Mouse (Mus musculus) midbrain, embryonic 15.5 days (tissue): ENCODE results near the gene Nup153. TPM values are rescaled to one million over a fixed set of nuclear protein-coding genes. Genes with fewer than 3 reads are reported as not detected.

ENCODE experiments used
- ATAC-seq: fragments of 200-750 bp; cut with Nextera tagmentation; replicated peaks from 2 replicates; pipeline ENCODE4 v1.8.0; 2017; ENCODE audit warnings: moderate TSS enrichment
- H3K27ac ChIP-seq: fragments of 300-500 bp; sonication (generic); 2 replicates; pipeline ENCODE4 v1.5.1; 2015; ENCODE audit warnings: mild to moderate bottlenecking, inconsistent platforms
- H3K27me3 ChIP-seq: fragments of 300-500 bp; sonication (generic); replicated peaks from 2 replicates; pipeline ENCODE4 v1.6.1; 2015; ENCODE audit warnings: inconsistent platforms
- H3K36me3 ChIP-seq: fragments of 300-500 bp; sonication (generic); replicated peaks from 2 replicates; pipeline ENCODE4 v1.6.1; 2015; ENCODE audit warnings: inconsistent platforms
- H3K4me1 ChIP-seq: fragments of 300-500 bp; sonication (generic); 2 replicates; pipeline ENCODE4 v1.6.1; 2015; ENCODE audit warnings: inconsistent platforms
- H3K4me2 ChIP-seq: fragments of 300-500 bp; sonication (generic); 2 replicates; pipeline ENCODE4 v1.6.1; 2015; ENCODE audit warnings: inconsistent platforms, mild to moderate bottlenecking, moderate library complexity
- H3K4me3 ChIP-seq: fragments of 300-500 bp; sonication (generic); 2 replicates; pipeline ENCODE4 v1.5.1; 2015; ENCODE audit warnings: mild to moderate bottlenecking, inconsistent platforms
- H3K9ac ChIP-seq: fragments of 300-500 bp; sonication (generic); 2 replicates; pipeline ENCODE4 v1.6.1; 2015; ENCODE audit warnings: mild to moderate bottlenecking, inconsistent platforms
- H3K9me3 ChIP-seq: fragments of 300-500 bp; sonication (generic); 2 replicates; pipeline ENCODE4 v1.6.1; 2016; ENCODE audit warnings: inconsistent platforms
- WGBS: fragments of 180-500 bp; shearing (Covaris S2); methylation state at CpG from one replicate; pipeline ENCODE4 v1.1.7; 2015; ENCODE audit warnings: mixed read lengths; 5-methylcytosine and 5-hydroxymethylcytosine counted together
- polyA plus RNA-seq: library from polyadenylated mRNA; unstranded; fragments of >200 nt; fragmentation: Nextera tagmentation; extraction: Ambion mirVana; gene quantifications from 2 replicates; pipeline ENCODE4 v1.2.1, GENCODE M21; 2015

Gene Nup153
- polyA plus RNA-seq, 1 experiment from 2014 or later: 18.5 TPM

DNA sequence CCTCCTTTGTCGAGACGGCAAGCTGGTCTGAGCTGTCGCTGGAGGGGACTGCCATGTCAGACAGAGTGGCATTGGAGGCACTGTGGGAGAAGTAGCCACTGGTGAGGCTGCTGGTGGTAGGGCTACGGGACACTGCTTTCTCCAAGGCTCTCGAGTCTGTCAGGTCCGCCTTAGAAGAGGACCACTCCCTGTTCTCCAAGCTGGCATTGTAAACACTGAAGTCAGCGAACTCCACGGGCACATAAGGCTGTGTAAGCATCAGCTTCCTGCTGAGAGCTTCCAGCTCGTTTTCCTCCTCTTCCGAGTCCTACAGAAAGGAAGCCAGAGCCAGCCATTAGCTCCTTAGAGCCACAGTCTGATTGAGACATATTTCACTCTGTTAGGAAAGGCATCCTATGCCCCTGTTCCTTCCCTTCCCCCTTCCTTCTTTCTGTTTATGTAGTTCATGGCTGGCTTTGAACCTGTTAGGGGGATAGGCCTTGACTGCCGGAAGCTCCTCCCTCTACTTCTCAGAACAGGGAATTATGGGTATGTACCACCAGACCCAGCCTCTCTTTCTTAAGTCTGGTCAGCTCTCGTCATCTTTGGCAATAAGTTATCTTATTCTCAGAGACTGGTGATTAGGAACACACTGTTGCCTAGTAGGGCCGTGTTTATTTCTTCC, 25.0 kb upstream of the Nup153 start:
- no peak overlapping the region for H3K4me2 ChIP-seq
- no peaks in the 10 kb centered on the region for H3K36me3 ChIP-seq
- no peak overlapping the region for H3K9ac ChIP-seq
- no peaks in the 10 kb centered on the region for H3K27me3 ChIP-seq
- WGBS: 89% methylated on average over 13 of the region's 13 CpGs
- no peak overlapping the region for H3K4me3 ChIP-seq
- no peak overlapping the region for H3K27ac ChIP-seq
- no peak for ATAC-seq
- H3K4me1 ChIP-seq: no peaks in the 10 kb centered on the region
- H3K9me3 ChIP-seq: no peaks in the 10 kb centered on the region

GRCm38 (mm10) chr13:46748138-46748873, 20.6 kb upstream of the Nup153 start:
- Histone ChIP-seq H3K9me3 (no peaks in the 10 kb centered on the region), H3K4me3 (no peak overlapping the region), H3K9ac (no peak overlapping the region), H3K27ac (no peak overlapping the region), H3K4me2 (no peak overlapping the region), H3K36me3 (no peaks in the 10 kb centered on the region), H3K27me3 (no peaks in the 10 kb centered on the region), H3K4me1 (no peaks in the 10 kb centered on the region)
- WGBS: 89% methylated on average over 5 of the region's 5 CpGs
- ATAC-seq: no peak

DNA sequence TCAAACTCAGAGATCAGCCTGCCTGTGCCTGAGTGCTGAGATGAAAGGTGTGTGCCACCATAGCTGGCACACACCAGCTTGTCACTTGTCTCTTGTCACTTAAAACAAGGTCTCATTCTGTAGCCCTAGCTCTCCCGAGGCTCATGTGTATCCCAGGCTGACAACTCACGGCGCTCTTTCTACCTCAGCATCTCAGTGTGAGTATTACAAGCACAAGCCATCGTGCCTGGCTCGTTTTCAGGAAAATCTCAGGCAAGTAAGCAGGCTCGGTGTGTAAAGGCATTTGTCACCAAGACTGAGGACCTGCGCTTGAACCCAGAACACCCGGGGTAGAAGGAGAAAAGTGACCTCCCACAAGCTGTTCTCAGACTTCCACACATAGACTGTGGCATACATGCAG, 16.1 kb upstream of the Nup153 start:
- no peaks in the 10 kb centered on the region for H3K4me1 ChIP-seq
- no peak overlapping the region for H3K27ac ChIP-seq
- no peak overlapping the region for H3K4me2 ChIP-seq
- ATAC-seq: no peak
- H3K9me3 ChIP-seq: no peaks in the 10 kb centered on the region
- no peak overlapping the region for H3K9ac ChIP-seq
- H3K4me3 ChIP-seq: no peak overlapping the region
- 82% methylated on average over 8 of the region's 8 CpGs for WGBS
- H3K27me3 ChIP-seq: no peaks in the 10 kb centered on the region
- H3K36me3 ChIP-seq: no peaks in the 10 kb centered on the region

DNA sequence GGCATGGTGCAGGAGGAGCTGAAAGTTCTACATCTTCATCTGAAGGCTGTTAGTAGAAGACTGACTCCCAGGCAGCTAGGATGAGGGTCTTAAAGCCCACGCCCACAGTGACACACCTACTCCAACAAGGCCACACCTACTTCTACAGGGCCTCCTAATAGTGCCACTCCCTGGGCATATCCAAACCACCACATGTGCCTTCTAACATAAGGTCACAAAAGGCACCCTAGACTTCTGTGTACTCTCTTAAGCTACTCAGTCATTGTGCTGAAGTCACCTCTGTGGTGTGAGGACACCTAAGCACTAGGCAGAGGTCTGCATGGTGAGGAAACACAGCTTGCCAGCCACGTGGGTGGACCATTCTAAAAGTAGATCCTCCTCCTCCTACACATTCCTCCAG, 14.6 kb upstream of the Nup153 start:
- H3K27ac ChIP-seq: no peak overlapping the region
- no peaks in the 10 kb centered on the region for H3K27me3 ChIP-seq
- ATAC-seq: no peak
- no peaks in the 10 kb centered on the region for H3K36me3 ChIP-seq
- H3K4me1 ChIP-seq: no peaks in the 10 kb centered on the region
- no peak overlapping the region for H3K4me2 ChIP-seq
- WGBS: 64% methylated on average over 2 of the region's 2 CpGs
- no peak overlapping the region for H3K4me3 ChIP-seq
- H3K9me3 ChIP-seq: no peaks in the 10 kb centered on the region
- no peak overlapping the region for H3K9ac ChIP-seq

DNA sequence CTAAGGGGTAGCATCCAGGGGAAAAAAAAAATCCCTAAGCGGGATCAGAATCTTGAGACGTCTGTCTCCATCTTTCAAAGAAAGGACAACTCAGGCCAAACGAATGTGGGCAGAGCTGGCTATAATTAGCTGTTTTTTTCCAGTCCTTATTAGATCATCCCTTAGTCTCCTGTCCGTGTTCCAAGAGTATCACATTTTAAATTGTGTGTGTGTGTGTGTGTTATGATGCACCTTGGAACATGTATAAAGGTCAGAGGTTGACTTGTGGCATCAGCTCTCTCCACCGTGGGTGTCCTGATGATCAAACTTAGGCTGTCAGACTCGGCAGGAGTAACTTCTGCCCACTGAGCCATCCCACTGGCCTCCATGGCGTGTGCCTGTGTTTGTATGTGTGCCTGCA, 11.7 kb upstream of the Nup153 start:
- Histone ChIP-seq H3K9ac (no peak overlapping the region), H3K27me3 (peaks cover 12% of the 10 kb centered on the region), H3K4me2 (no peak overlapping the region), H3K4me3 (no peak overlapping the region), H3K9me3 (no peaks in the 10 kb centered on the region), H3K27ac (no peak overlapping the region), H3K36me3 (no peaks in the 10 kb centered on the region), H3K4me1 (peaks cover 14% of the 10 kb centered on the region)
- no peak for ATAC-seq
- 83% methylated on average over 7 of the region's 7 CpGs for WGBS

GRCm38 (mm10) chr13:46737482-46737881, 9.7 kb upstream of the Nup153 start:
- Histone ChIP-seq H3K27ac (no peak overlapping the region), H3K9me3 (no peaks in the 10 kb centered on the region), H3K4me2 (no peak overlapping the region), H3K9ac (no peak overlapping the region), H3K36me3 (no peaks in the 10 kb centered on the region), H3K4me3 (no peak overlapping the region), H3K4me1 (peaks cover 14% of the 10 kb centered on the region), H3K27me3 (peaks cover 12% of the 10 kb centered on the region)
- WGBS: 88% methylated on average over 4 of the region's 4 CpGs
- ATAC-seq: no peak

- Histone ChIP-seq H3K4me2 (peak overlapping the region; percentile 58), H3K36me3 (no peaks in the 10 kb centered on the region), H3K9ac (peak overlapping the region; percentile 1; the same call in 1 of the 2 replicates), H3K9me3 (no peaks in the 10 kb centered on the region), H3K4me1 (peaks cover 14% of the 10 kb centered on the region), H3K4me3 (peak overlapping the region; percentile 31), H3K27me3 (peaks cover 12% of the 10 kb centered on the region), H3K27ac (no peak overlapping the region)
- ATAC-seq: no peak
- WGBS: 4% methylated on average over 12 of the region's 12 CpGs
Observed at GRCm38 (mm10) chr13:46736479-46736865, 8.7 kb upstream of the Nup153 start.

DNA sequence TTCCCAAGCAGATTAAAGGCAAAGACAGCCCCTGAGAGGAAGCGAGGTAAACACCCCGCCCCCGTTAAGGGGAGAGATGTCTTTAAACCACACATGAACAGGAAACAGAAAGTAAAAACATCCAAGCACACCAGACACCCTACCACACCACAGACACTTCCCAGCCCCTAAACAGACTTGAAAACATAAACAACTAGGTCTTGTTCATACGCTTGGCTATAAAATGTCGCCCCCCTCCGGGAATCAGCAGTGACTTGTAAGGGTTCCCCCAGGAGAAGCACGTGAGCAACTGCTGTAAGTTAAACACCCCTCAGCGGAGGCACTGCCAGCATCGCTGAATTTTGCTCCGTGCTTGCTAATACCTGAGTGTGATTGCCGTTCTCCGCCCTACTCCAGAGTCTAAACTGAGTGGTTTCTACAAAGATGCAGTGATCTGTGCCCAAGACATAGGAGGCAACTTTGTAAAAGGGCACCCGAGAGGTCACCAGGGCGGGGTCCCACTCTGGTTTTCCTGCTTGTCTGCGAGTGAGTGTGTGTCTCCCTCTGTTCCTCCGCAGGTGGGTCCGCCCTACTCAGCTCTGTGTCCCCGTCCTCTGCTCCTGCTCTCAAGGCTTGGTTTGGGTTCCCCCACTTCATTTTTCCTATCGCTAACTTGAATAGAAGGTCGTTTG, 8.2 kb upstream of the Nup153 start:
- Histone ChIP-seq H3K4me2 (peak overlapping the region; percentile 58), H3K9ac (peak overlapping the region; percentile 1; the same call in 1 of the 2 replicates), H3K36me3 (no peaks in the 10 kb centered on the region), H3K27me3 (peaks cover 12% of the 10 kb centered on the region), H3K27ac (no peak overlapping the region), H3K4me3 (peak overlapping the region; percentile 31), H3K9me3 (no peaks in the 10 kb centered on the region), H3K4me1 (peaks cover 14% of the 10 kb centered on the region)
- ATAC-seq: no peak
- WGBS: under 1% methylated on average over 20 of the region's 20 CpGs

- peaks cover 12% of the 10 kb centered on the region for H3K27me3 ChIP-seq
- H3K4me3 ChIP-seq: peak overlapping the region; percentile 31
- H3K4me2 ChIP-seq: peak overlapping the region; percentile 58
- ATAC-seq: no peak
- H3K9me3 ChIP-seq: no peaks in the 10 kb centered on the region
- H3K36me3 ChIP-seq: no peaks in the 10 kb centered on the region
- H3K4me1 ChIP-seq: peaks cover 14% of the 10 kb centered on the region
- H3K9ac ChIP-seq: no peak overlapping the region
- 46% methylated on average over 11 of the region's 11 CpGs for WGBS
- no peak overlapping the region for H3K27ac ChIP-seq
Observed at GRCm38 (mm10) chr13:46735219-46735807, 7.6 kb upstream of the Nup153 start.

DNA sequence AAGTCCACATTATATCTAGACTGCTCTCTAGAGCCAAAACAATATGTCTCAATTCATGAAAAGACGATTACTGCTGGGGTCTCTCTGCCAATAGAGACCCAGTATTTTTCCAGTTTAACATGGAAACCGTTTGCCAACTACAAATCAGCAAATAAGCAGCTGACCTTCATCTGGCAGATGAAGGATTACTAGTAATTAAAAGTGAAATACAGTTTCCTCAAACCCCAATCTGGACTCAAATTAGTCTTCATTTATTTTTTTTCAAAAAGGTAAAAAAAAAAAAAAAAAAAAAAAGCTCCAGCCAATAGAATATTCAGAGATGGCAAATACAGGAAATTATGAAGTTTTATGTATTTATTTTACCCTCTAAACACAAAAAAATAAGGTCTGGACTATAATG, 2.3 kb upstream of the Nup153 start:
- no peak for ATAC-seq
- 79% methylated on average over 2 of the region's 2 CpGs for WGBS

DNA sequence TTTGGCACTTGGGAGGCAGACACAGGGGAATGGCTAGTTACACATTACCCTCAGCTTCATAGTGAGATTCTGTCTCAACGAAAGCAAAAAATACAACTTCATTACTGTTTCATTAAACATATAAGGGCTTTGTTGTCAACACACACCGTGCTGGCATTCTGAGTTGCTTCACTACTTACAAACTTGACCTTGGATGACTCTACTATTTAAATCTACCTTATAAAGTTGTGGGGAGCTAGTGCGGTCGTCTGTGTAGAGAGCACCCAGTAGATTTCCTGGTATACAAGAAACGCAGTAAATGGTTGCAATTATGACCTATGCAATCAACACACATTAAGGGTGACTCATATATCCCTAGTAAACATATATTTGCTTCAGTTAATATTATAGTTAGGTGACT, 671 bp upstream of the Nup153 start:
- ATAC-seq: peak; percentile 18; the same call in 1 of the 2 replicates
- Histone ChIP-seq H3K27me3 (no peaks in the 10 kb centered on the region), H3K36me3 (no peaks in the 10 kb centered on the region), H3K4me3 (peak overlapping the region; percentile 100), H3K4me2 (peak overlapping the region; percentile 57), H3K27ac (peak overlapping the region; percentile 94), H3K9ac (peak overlapping the region; percentile 39), H3K4me1 (peaks cover 22% of the 10 kb centered on the region), H3K9me3 (no peaks in the 10 kb centered on the region)
- 33% methylated on average over 5 of the region's 5 CpGs for WGBS

More for the DNA sequence above, 2.3 kb upstream of the Nup153 start:
- Histone ChIP-seq H3K9ac (no peak overlapping the region), H3K27me3 (no peaks in the 10 kb centered on the region), H3K4me3 (no peak overlapping the region), H3K27ac (no peak overlapping the region), H3K4me2 (no peak overlapping the region), H3K36me3 (no peaks in the 10 kb centered on the region), H3K9me3 (no peaks in the 10 kb centered on the region), H3K4me1 (peaks cover 13% of the 10 kb centered on the region)
